Mouse (Mus musculus) brain, embryonic 14.5 days (tissue): Measurements from ENCODE around the gene Usp2. TPM values are rescaled to one million over a fixed set of nuclear protein-coding genes. Genes with fewer than 3 reads are reported as not detected.
A peak's percentile ranks its signal among the peaks of the same experiment; 100 is the strongest.

ENCODE experiments used
- DNase-seq: peaks from one replicate; pipeline ENCODE4 v3.0.0-alpha.2; 2011; ENCODE audit warnings: low read depth
- CTCF ChIP-seq: fragments of 200-500 bp; IDR thresholded peaks from 2 replicates; pipeline ENCODE4 v1.5.1; 2012; ENCODE audit warnings: inconsistent platforms, mild to moderate bottlenecking, moderate library complexity, borderline replicate concordance; ENCODE audit not compliant: insufficient read depth, insufficient read length; ENCODE audit errors: extremely low read depth
- POLR2A ChIP-seq: fragments of 200-500 bp; IDR thresholded peaks from 2 replicates; pipeline ENCODE4 v1.6.1; 2012; ENCODE audit warnings: mild to moderate bottlenecking, inconsistent platforms, borderline replicate concordance; ENCODE audit not compliant: poor library complexity, insufficient read depth, insufficient read length, severe bottlenecking; ENCODE audit errors: extremely low read depth
- polyA plus RNA-seq: library from polyadenylated mRNA; depleted of rRNA; stranded (reverse); fragments of >200 nt; gene quantifications from 2 replicates; pipeline ENCODE4 v1.2.3, GENCODE M21; 2012

The Usp2 gene
- polyA plus RNA-seq, 1 experiment = 4.0 TPM

DNA sequence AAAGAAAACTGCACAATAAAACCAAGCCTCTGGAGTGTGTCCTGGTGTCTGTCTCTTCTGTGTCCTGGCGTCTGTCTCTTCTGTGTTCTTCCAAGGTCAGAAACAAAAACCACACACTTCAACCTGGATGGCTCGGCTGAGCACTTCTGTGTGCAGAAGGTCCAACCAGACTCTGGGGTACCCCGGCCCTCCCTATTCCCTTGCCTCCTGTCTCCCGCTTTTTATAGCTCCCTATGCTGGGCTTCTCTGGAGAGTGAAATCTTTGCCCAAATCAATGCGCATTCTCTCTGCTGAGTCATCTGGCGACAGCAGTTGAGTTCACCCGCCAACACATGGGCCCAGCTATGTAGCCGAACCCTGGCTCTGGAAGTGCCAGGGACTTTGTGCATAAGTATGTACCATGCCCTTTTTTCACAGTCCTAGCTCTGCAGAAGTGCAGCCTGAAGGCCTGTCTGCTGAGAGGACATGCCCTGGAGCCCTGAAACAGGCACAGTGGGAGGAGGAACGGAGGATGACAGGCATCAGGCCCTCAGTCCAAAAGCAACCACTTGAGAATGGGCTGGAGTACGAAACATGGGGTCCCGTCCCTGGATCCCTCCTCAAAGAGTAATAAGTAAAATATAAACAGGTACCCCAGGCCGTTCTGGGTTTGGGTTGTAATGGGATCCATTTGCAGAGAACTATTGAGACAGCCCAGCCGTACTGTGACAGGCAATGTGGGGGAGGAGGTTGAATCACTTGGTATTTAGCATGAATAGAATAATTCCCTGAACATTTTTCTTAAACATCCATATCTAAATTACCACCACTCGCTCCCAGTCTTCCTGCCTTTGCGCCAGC, 18.1 kb upstream of the Usp2 start:
- DNase-seq = no peak
- no peak for TF ChIP-seq CTCF
- no peak for TF ChIP-seq POLR2A

DNA sequence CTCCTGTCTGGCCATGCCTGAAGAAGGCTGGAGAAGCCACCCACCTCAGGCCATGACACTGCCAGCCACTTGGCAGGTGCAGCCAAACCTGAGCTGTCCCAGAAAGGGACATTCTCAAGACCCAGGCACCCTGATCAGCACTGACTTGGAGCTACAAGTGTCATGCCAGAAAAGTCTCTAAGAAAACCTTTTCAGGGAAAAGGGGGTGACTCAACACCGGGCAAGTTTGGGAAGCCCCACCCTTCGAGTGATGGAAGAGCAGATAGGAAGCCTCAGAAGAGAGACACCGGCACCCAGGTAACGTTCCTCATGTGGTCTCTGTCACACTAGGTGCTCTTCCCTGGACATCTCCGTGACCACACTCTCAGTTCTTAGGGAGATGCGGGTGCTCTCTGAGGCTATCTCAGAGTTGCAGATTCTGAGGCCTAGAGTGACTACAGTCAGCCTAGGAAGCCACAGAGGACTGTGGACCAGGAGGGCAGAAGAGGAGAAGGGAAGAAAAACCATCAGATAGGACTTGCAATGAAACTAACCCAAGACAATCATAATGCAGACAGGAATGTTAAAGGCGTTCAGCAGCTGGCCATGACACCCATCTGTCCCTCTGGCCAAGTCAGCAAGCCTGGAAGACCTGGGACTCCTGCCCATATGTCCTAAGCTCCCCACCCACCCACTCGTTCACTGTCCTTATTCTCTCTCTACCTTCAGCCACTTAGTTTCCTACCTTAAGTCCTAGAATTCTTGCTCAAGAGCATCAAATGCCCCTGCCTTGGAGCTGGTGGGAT, 17.2 kb upstream of the Usp2 start:
- TF ChIP-seq CTCF = no peak
- TF ChIP-seq POLR2A = no peak
- no peak for DNase-seq

DNA sequence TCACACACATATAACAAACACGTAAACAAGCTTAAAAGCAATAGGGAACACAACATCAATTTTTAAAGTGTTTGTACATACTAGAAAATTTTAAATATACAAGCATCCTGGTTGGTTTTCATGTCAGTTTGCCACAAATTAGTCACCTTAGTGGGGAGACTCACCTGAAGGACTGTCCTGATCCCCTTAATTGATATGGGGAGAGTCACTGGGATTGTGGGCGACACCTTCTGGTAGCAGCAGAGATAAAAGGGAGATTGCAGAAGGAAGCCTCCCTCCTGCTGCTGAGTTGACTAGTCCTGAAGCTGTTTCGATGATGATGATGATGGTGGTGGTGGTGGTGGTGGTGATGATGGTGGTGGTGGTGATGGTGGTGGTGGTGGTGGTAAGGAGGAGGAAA, 14.0 kb upstream of the Usp2 start:
- no peak for DNase-seq
- TF ChIP-seq POLR2A = no peak
- TF ChIP-seq CTCF = no peak

DNA sequence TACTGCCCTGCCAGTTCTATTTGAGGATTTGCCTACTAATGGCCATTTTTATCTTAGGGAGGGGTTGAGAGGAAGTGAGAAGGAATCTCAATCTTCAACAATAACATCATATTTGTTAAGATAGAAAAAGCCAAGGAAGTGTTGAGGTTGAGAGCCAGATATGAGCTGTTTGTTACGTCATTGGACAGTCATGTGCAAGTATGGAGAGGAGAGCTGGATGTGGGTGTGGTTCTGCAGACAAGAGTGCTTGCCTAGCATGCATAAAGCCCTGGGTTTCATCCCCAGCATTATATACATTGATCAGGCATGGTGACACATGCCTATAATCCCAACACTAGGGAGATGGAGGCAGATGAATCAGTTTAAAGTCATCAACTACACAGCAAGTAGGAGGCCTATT, 12.9 kb upstream of the Usp2 start:
- no peak for TF ChIP-seq CTCF
- no peak for TF ChIP-seq POLR2A
- DNase-seq = no peak

DNA sequence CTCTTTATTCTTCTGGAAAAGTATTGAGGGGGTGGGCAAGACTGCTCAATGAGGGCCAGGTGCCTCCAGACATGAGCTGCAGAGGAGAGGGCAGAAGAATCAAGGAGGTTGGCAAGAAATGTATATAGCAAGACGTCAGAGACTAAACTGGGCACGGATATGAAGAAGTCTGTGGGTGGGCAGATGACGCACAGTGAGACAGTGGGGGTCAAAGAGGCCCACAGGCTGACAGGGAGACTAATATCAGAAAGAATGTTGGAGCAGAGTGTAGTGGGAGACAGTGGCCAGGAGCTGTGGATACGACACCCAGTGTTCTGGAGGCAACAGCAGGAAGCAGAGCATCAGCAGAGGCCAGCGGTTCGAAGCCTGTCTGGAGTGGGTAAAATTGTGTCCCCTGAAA, 8.2 kb upstream of the Usp2 start:
- TF ChIP-seq POLR2A = no peak
- TF ChIP-seq CTCF = no peak
- DNase-seq = no peak

DNA sequence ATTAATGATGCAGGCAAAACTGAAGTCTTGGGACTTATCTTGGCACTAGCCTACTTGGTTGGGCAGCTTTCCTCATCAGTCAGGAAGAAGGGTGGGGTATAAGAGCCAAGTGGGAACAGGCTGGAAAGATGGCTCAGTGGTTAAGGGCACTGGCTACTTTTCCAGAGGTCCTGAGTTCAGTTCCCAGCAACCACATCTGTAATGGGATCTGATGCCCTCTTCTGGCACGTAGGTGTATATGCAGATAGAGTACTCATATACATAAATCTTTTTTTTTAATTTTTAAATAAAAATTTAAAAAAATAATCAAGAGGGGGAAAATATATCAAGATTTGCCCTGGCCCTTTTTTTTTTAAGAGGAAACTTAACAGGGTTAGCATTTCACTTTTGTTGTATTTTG, 1.6 kb upstream of the Usp2 start:
- DNase-seq = no peak
- TF ChIP-seq CTCF = no peak
- no peak for TF ChIP-seq POLR2A

DNA sequence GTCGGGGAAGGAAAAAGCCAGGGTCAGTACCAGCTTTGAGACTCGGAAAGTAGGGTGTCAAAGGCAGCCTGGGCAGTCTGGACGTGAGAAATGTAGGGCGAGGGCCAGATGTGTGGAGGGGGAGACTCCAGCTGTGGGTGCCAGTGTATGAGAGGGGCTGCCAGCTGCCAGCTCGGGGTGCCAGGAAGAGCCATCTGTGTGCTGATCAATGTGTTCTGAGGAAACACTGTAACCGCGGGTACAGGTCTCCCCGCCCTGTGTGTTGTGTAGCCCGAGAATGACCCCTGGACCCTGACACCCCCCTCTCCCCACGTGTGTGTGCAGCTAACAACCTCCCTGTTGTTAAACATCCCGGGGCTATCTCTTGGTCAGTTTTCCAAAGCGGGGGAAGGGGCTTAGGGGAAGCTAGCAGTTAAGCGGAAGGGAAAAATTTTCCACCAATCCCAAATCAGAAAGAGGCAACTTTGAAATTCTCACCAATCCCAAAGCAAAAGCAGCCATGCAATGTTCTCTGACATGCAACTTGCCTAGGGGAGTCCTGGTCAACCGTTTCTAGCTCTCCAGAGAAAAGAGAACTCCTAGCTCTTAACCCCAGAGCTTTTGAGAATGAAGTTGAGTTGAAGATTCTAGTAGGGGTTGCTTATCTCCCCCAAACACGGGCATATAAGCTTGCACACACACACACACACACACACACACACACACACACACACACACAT, 579 bp downstream of the Usp2 start:
- no peak for DNase-seq
- TF ChIP-seq CTCF = no peak
- TF ChIP-seq POLR2A = no peak

DNA sequence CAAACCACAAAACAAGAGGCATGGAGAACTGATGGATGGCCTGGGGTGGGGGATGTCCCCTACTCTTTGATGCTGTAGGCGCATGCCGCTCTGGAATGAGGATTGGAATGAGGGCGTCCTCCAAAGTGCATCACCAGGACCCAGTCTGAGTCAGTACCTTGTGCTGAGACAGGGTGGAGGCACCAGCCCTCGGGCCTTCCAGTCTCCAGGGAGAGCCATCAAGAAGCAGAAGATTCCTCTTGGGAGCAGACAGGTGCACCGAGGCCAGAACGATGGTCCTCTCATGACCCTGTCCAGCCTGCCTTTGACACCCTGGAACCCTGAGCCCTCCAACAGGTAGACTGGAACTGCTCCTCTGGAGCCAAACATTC, 1.1 kb downstream of the Usp2 start:
- no peak for DNase-seq
- TF ChIP-seq CTCF = no peak
- TF ChIP-seq POLR2A = no peak

DNA sequence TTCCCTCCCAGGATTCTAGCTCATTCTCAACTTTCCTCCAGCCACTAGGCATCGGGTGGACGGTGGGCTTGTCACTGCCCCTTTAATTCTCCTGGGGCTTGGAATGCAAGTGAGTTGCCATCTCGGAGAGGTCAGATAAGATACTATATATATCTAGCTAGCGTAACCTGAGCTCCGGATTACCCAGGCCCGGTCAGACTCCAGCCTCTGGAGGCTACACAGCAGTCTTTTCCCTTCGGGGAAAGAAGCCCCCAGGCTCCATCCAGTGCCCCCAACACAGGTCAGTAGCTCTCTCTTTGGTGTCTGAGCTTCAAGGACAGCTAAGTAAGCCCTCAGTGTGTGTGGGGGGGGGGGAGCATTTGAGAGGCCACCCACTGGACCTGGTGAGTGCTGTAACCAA, 2.4 kb downstream of the Usp2 start:
- TF ChIP-seq CTCF (no peak), POLR2A (no peak)
- no peak for DNase-seq

DNA sequence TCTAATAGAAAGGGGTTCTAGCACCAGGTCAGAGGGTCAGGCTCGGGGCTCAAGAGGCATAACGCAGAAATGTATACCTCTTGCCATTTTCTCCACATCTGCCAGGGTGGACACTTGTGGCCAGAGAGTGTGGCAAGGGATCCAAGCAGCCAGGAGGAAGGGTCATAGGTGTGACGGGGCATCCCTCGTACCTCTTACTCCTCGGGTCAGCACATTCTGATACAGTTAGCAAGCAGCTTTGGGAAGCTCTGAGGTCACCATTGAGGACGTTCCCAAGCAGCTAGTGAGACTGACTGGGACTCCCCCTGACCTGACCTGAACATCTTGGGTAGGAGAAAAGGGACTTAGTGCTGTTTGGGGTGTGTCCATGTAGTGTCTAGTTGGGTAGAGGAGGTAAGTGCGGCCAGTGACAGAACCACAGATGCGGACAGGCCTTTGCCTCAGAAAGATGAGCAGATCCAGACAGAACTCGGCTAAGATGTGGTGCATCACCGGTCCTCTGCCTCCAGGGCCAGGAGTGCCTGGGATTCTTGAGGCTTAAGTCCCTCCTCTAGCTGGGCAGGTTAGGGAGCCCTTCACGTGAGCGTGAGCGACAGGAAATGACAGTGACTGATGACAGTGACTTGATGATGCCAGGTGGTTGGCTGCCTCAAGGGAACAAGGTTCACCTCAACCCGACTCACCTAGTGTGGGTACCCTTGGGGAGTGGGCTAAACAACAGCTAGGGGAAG, 3.5 kb downstream of the Usp2 start:
- DNase-seq = no peak
- TF ChIP-seq CTCF (no peak), POLR2A (no peak)

DNA sequence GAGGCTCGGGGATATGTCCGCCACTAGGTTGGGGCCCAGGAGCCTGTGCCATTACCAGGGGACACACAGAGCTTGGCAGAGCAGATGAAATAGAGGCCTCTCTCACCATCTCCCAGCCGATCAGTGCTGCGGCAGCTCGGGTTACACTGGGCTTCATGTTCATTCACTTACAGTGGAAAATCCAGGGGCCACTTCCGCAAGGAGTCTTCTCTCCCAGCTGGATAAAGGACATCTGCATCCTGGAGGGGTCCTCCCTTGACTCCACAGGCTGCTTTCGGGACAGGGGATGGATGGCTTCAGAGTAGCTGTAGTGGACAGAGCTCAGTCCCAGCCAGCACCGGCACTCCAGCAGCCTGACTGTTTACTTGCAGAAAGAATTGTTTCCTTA, 4.0 kb downstream of the Usp2 start:
- TF ChIP-seq POLR2A (no peak), CTCF (no peak)
- peak; percentile 19 for DNase-seq
